Mouse (Mus musculus) midbrain, embryonic 11.5 days (tissue): ENCODE measurements around the gene Plekhh3. TPM values are rescaled to one million over a fixed set of nuclear protein-coding genes. Genes with fewer than 3 reads are reported as not detected.

ENCODE experiments used
- ATAC-seq: fragments of 200-750 bp; cut with Nextera tagmentation; 2 replicates; pipeline ENCODE4 v1.8.0; 2017; ENCODE audit warnings: moderate TSS enrichment, moderate library complexity; ENCODE audit not compliant: low FRiP score
- DNase-seq: peaks from one replicate; pipeline ENCODE4 v3.0.0; 2015; ENCODE audit warnings: low spot score; ENCODE audit errors: missing footprints
- H3K27ac ChIP-seq: fragments of 300-500 bp; sonication (generic); 2 replicates; pipeline ENCODE4 v1.5.1; 2014; ENCODE audit warnings: low read depth, low read length
- H3K27me3 ChIP-seq: fragments of 300-500 bp; sonication (generic); 2 replicates; pipeline ENCODE4 v1.6.1; 2014; ENCODE audit warnings: mild to moderate bottlenecking, low read length, moderate library complexity, mixed read lengths; ENCODE audit not compliant: control insufficient read depth, insufficient read depth
- H3K36me3 ChIP-seq: fragments of 300-500 bp; sonication (generic); 2 replicates; pipeline ENCODE4 v1.6.1; 2014; ENCODE audit warnings: mild to moderate bottlenecking, low read length, moderate library complexity, mixed read lengths; ENCODE audit not compliant: control insufficient read depth, insufficient read depth
- H3K4me1 ChIP-seq: fragments of 300-500 bp; sonication (generic); 2 replicates; pipeline ENCODE4 v1.6.1; 2014; ENCODE audit warnings: low read length; ENCODE audit not compliant: control insufficient read depth, insufficient read depth
- H3K4me2 ChIP-seq: fragments of 300-500 bp; sonication (generic); 2 replicates; pipeline ENCODE4 v1.6.1; 2014; ENCODE audit warnings: mild to moderate bottlenecking, moderate library complexity
- H3K4me3 ChIP-seq: fragments of 300-500 bp; sonication (generic); 2 replicates; pipeline ENCODE4 v1.5.1; 2014; ENCODE audit warnings: low read depth, low read length
- H3K9ac ChIP-seq: fragments of 300-500 bp; sonication (generic); 2 replicates; pipeline ENCODE4 v1.6.1; 2014; ENCODE audit warnings: low read length
- H3K9me3 ChIP-seq: fragments of 300-500 bp; sonication (generic); 2 replicates; pipeline ENCODE4 v1.6.1; 2016; ENCODE audit warnings: low read length; ENCODE audit not compliant: control insufficient read depth
- WGBS: fragments of 180-500 bp; shearing (Covaris S2); extraction: QIAGEN DNeasy Blood & Tissue Kit; methylation state at CpG from one replicate; pipeline ENCODE4 v1.1.7; 2014; 5-methylcytosine and 5-hydroxymethylcytosine counted together
- polyA plus RNA-seq: library from polyadenylated mRNA; unstranded; fragments of >200 nt; fragmentation: Nextera tagmentation; extraction: Ambion mirVana; gene quantifications from 2 replicates; pipeline ENCODE4 v1.2.1, GENCODE M21; 2014

The Plekhh3 gene
- polyA plus RNA-seq, 1 experiment from 2014 or later, result 5.8 TPM

DNA sequence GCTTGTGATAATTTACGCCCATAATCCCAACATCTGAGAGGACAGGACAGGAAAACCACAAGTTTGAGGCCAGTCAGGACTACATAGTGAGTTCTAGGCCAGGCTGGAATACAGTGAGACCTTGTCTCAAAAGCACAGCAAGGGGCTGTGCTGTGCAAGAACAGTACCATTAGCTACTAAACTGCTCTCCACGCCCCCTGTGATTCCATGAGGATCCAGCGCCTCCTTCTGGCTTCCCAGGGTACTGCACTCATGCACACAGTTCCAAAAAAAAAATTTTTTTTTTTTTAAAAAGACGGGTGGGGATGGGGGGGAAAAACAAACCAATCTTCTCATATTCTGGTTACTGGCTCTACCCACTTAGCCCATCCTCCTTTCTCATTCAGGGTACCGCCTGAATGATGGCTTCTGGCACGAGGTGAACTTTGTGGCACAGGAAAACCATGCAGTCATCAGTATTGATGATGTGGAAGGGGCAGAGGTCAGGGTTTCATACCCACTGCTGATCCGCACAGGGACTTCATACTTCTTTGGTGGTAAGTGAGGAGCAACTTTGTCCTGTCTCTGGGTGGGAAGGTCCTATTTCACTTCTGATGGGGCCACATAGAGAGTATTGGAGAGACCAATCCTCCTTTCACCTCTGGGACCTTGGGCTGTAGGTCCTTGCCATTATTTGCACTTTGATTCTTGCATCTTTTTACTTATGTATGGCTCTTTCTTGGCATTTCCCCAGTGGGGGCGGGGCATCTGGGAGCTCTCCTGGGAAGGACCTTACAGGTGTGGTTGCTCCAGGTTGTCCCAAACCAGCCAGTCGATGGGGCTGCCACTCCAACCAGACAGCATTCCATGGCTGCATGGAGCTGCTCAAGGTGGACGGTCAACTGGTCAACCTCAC is 9.9 kb upstream of the Plekhh3 start:
- no peaks in the 10 kb centered on the region for H3K9me3 ChIP-seq
- H3K36me3 ChIP-seq, result no peaks in the 10 kb centered on the region
- H3K4me1 ChIP-seq, result peaks cover 2% of the 10 kb centered on the region
- peaks cover 30% of the 10 kb centered on the region for H3K27me3 ChIP-seq
- no peak overlapping the region for H3K27ac ChIP-seq
- DNase-seq (peak; percentile 95), ATAC-seq (no peak)
- H3K9ac ChIP-seq, result no peak overlapping the region
- no peak overlapping the region for H3K4me2 ChIP-seq
- WGBS, result 45% methylated on average over 10 of the region's 10 CpGs
- H3K4me3 ChIP-seq, result no peak overlapping the region

DNA sequence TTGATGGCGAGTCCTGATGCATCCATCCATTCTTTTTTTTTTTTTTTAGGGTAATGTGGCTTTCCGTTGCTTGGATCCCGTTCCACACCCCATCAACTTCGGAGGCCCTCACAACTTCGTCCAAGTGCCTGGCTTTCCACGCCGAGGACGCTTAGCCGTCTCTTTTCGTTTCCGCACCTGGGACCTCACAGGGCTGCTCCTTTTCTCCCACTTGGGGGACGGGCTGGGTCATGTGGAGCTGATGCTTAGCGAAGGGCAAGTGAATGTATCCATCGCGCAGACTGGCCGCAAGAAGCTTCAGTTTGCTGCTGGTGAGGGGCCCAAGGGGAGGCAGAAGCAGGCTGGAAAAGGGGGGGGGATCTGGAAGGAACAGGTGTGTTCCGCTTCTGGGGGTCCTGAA is 9.1 kb upstream of the Plekhh3 start:
- no peak for ATAC-seq
- no peaks in the 10 kb centered on the region for H3K9me3 ChIP-seq
- no peak overlapping the region for H3K9ac ChIP-seq
- H3K27me3 ChIP-seq, result peaks cover 38% of the 10 kb centered on the region
- DNase-seq, result peak; percentile 83
- no peaks in the 10 kb centered on the region for H3K36me3 ChIP-seq
- no peak overlapping the region for H3K27ac ChIP-seq
- WGBS, result 58% methylated on average over 17 of the region's 17 CpGs
- no peak overlapping the region for H3K4me3 ChIP-seq
- H3K4me2 ChIP-seq, result no peak overlapping the region
- peaks cover 4% of the 10 kb centered on the region for H3K4me1 ChIP-seq

DNA sequence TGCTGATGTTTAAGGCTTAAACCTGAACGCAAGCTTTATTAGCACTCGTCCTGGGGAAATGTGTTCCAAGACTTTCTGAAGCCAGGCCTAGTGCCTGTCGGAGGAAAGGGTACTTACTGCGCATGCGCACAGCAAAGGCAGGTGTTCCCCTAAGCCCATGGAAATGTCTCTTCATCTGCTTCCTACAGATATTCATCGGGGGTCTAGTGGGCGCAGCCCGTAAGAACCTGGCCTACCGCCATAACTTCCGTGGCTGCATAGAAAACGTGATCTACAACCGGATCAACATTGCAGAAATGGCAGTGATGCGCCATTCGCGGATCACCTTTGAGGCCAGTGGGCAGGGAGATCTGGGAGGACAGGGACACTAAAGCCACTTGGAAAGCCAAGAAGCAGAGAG is 8.2 kb upstream of the Plekhh3 start:
- Histone ChIP-seq H3K4me3 (no peak overlapping the region), H3K4me2 (no peak overlapping the region), H3K9me3 (no peaks in the 10 kb centered on the region), H3K4me1 (peaks cover 7% of the 10 kb centered on the region), H3K27me3 (peaks cover 48% of the 10 kb centered on the region), H3K27ac (no peak overlapping the region), H3K36me3 (no peaks in the 10 kb centered on the region), H3K9ac (no peak overlapping the region)
- DNase-seq (peak; percentile 86), ATAC-seq (no peak)
- WGBS, result 81% methylated on average over 15 of the region's 15 CpGs

DNA sequence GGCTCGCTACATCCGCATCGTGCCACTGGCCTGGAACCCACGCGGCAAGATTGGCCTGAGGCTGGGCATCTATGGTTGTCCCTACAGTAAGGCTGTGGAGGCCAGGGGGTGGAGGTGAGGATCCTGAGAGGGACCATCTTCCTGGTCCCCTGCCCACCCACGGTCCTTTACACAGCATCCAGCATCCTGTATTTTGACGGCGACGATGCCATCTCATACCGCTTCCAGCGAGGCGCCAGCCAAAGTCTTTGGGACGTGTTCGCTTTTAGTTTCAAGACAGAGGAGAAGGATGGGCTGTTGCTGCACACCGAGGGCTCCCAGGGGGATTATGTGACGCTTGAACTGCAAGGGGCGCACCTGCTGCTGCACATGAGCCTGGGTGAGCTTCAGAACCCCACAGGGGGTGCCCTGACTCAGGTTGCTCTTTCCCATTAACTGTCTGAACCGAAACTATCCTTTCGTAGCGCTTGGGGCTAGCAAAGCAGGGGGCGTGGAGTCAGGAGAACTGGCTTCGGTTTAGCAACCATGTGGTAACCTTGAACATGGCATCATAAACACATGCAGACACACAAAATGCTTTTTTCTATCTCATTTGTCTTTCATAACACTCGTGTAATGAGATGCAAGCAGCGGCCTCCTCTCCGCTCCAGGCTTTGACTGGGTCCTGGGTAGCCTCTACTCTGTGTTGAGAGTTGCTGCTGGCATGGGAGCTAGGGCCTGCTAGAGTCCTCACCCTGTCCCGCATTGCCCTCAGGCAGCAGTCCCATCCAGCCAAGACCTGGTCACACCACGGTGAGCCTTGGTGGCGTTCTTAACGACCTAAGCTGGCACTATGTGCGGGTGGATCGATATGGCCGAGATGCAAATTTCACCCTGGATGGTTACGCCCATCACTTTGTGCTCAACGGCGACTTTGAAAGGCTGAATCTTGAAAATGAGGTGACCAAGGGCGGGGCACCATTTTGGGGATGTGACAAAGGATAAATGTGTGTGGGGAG is 7.2 kb upstream of the Plekhh3 start:
- peak; percentile 85 for DNase-seq
- Histone ChIP-seq H3K4me2 (no peak overlapping the region), H3K27ac (no peak overlapping the region), H3K4me3 (no peak overlapping the region), H3K4me1 (peaks cover 14% of the 10 kb centered on the region), H3K36me3 (no peaks in the 10 kb centered on the region), H3K9me3 (no peaks in the 10 kb centered on the region), H3K27me3 (peaks cover 52% of the 10 kb centered on the region), H3K9ac (no peak overlapping the region)
- no peak for ATAC-seq
- WGBS, result 53% methylated on average over 36 of the region's 36 CpGs

DNA sequence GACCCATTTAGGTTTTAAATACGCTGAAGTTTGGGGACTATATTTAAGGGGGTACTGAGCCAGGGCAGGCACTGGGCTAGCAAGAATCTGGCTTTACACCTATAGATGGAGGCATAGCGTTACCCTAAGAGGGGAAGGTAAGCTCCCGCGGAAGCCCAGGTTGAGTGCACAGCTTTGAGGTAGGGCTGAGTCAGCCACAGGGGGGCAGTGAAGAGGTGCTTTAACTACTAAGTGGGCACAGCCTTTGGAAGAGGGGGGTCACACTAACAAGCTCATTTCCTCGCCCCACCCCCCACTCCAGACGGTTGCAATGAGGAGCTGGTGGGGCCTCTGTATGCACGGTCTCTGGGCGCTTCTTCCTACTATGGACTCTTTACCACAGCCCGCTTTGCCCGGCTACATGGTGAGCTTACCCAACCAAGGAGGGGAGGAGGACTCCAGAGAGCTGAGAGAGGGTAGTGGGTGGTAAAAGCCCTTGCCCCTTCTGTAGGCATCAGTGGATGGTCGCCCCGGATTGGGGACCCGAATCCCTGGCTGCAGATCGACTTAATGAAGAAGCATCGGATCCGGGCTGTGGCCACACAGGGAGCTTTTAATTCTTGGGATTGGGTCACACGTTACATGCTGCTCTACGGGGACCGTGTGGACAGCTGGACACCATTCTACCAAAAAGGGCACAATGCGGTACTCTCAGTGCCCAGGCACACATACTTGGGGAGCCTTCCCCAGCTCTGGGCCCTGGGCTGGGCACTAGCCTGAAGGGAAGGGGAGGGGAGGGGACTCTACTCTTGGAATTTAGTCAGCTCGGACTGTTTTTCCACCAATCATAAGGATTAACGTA is 6.0 kb upstream of the Plekhh3 start:
- ATAC-seq (no peak), DNase-seq (peak; percentile 90)
- Histone ChIP-seq H3K36me3 (no peaks in the 10 kb centered on the region), H3K4me1 (peaks cover 20% of the 10 kb centered on the region), H3K4me2 (no peak overlapping the region), H3K9ac (peak overlapping the region; percentile 4; the same call in 1 of the 2 replicates), H3K27ac (no peak overlapping the region), H3K4me3 (no peak overlapping the region), H3K9me3 (no peaks in the 10 kb centered on the region), H3K27me3 (peaks cover 60% of the 10 kb centered on the region)
- WGBS, result 27% methylated on average over 22 of the region's 22 CpGs

DNA sequence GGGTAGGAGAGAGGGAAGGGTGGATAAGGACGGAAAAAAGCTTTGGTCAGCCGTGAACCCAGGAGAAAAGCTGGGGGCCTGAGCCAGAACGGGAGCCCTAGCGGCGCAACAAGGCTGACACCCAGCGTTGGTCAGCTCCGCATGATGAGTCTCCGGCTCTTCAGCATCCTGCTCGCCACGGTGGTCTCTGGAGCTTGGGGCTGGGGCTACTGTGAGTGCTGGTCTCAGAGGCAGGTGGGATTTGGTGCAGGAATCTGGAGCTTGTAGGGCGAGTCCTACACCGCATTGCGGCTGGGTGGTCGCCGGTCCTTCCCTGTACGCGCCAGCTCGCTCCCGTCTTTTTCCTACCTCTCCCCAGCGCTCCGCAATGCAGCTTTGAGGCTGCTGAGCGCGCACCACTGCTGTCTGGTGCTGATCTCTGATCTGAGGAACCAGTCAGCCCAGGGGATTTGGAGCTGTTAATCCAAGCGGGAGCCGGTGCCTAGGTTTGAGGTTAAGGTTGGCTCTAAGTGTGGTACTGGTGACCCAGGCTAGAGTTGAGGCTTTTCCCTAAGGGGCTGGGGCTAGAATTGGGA is 5.1 kb upstream of the Plekhh3 start:
- WGBS, result under 1% methylated on average over 25 of the region's 25 CpGs
- Histone ChIP-seq H3K4me3 (peak overlapping the region; percentile 21; the same call in 1 of the 2 replicates), H3K9me3 (no peaks in the 10 kb centered on the region), H3K4me2 (peak overlapping the region; percentile 35), H3K4me1 (peaks cover 25% of the 10 kb centered on the region), H3K9ac (no peak overlapping the region), H3K36me3 (no peaks in the 10 kb centered on the region), H3K27ac (no peak overlapping the region), H3K27me3 (peaks cover 61% of the 10 kb centered on the region)
- DNase-seq (peak; percentile 92), ATAC-seq (no peak)

DNA sequence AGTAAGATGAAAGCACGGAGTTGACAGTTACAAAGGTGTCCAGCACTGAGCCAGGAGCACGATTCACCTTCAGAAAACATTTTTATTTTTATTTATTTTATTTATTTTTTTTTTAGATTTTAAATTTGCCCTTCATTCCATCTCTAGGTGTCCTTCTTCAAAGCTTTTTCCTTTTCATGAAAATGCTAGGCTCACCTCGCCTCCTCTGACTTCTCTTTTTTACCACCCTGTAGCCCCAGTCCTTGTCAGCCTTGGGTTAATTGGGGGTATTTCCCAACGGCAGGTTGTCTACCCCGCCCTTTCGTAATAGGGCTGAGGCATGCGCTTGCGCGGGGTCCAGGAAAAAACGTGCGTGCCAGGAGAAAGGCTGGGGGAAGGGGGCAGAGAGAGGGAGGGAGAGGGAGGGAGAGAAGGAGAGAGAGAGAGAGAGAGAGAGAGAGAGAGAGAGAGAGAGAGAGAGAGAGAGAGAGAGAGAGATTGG is 4.5 kb upstream of the Plekhh3 start:
- H3K27ac ChIP-seq, result no peak overlapping the region
- no peak overlapping the region for H3K9ac ChIP-seq
- no peaks in the 10 kb centered on the region for H3K36me3 ChIP-seq
- DNase-seq (peak; percentile 88), ATAC-seq (no peak)
- H3K4me1 ChIP-seq, result peaks cover 26% of the 10 kb centered on the region
- H3K4me3 ChIP-seq, result peak overlapping the region; percentile 21; the same call in 1 of the 2 replicates
- peak overlapping the region; percentile 35 for H3K4me2 ChIP-seq
- 11% methylated on average over 11 of the region's 11 CpGs for WGBS
- H3K27me3 ChIP-seq, result peaks cover 61% of the 10 kb centered on the region
- no peaks in the 10 kb centered on the region for H3K9me3 ChIP-seq
